Comparison of ENCODE assay signal across 25 mouse cellular contexts in genomic region chr17:59977136-59977770, GRCm38 (mm10).
"Had no signal": no experiment of that assay in that cellular context is flagged by ENCODE, and none has a peak within 500 bp of the region (broad histone marks: within the 10 kb centered on the region; RNA-seq: fewer than 3 reads in every experiment).

No protein-coding gene starts in this region.

- H3K9me3 ChIP-seq: heart, embryonic 13.5 days; heart, embryonic 15.5 days; hindbrain, embryonic 13.5 days; hindbrain, embryonic 15.5 days; limb, embryonic 13.5 days; limb, embryonic 15.5 days; liver, embryonic 12.5 days had no signal

- H3K4me1 ChIP-seq: heart, embryonic 13.5 days; heart, embryonic 15.5 days; hindbrain, embryonic 13.5 days; hindbrain, embryonic 15.5 days; limb, embryonic 13.5 days; limb, embryonic 15.5 days; liver, embryonic 12.5 days had no signal

- H3K4me3 ChIP-seq: heart, adult 2 months; heart, embryonic 13.5 days; heart, embryonic 15.5 days; hindbrain, embryonic 13.5 days; hindbrain, embryonic 15.5 days; layer of hippocampus, adult 2 months; left cerebral cortex, adult 2 months; limb, embryonic 13.5 days; limb, embryonic 15.5 days; liver, embryonic 12.5 days had no signal

- DNase-seq: gastrocnemius, postnatal 14 days; gastrocnemius, postnatal 36 days; heart, adult 11 months; heart, adult 2 months; heart, postnatal 14 days; heart, postnatal 36 days; kidney, adult 11 months; kidney, adult 2 months; kidney, postnatal 10 days; kidney, postnatal 25 days; kidney, postnatal 4 days; left cerebral cortex, postnatal 4 days had no signal

- H3K36me3 ChIP-seq: heart, embryonic 13.5 days; heart, embryonic 15.5 days; hindbrain, embryonic 13.5 days; hindbrain, embryonic 15.5 days; limb, embryonic 13.5 days; limb, embryonic 15.5 days; liver, embryonic 12.5 days had no signal

- ATAC-seq: hindbrain, postnatal 0 days; intestine, embryonic 16.5 days; liver, embryonic 12.5 days had no signal

- H3K4me2 ChIP-seq: heart, embryonic 11.5 days; heart, embryonic 13.5 days; heart, embryonic 15.5 days; hindbrain, embryonic 13.5 days; hindbrain, embryonic 15.5 days; limb, embryonic 13.5 days; limb, embryonic 15.5 days; liver, embryonic 12.5 days had no signal

- H3K9ac ChIP-seq: heart, embryonic 13.5 days; heart, embryonic 15.5 days; hindbrain, embryonic 13.5 days; hindbrain, embryonic 15.5 days; limb, embryonic 13.5 days; limb, embryonic 15.5 days; liver, embryonic 12.5 days; liver, embryonic 14.5 days had no signal

- H3K27me3 ChIP-seq: heart, embryonic 13.5 days; heart, embryonic 15.5 days; hindbrain, embryonic 13.5 days; hindbrain, embryonic 15.5 days; limb, embryonic 13.5 days; limb, embryonic 15.5 days; liver, embryonic 12.5 days had no signal

- H3K27ac ChIP-seq: heart, adult 2 months; heart, embryonic 13.5 days; heart, embryonic 15.5 days; hindbrain, embryonic 13.5 days; hindbrain, embryonic 15.5 days; hindbrain, postnatal 0 days; layer of hippocampus, adult 2 months; left cerebral cortex, adult 2 months; limb, embryonic 13.5 days; limb, embryonic 15.5 days; liver, embryonic 12.5 days; liver, embryonic 14.5 days had no signal
